Mouse (Mus musculus) kidney, embryonic 16.5 days (tissue): ENCODE data around the gene 9130213A22Rik. TPM values are rescaled to one million over a fixed set of nuclear protein-coding genes. Genes with fewer than 3 reads are reported as not detected.

ENCODE experiments used
- ATAC-seq: fragments of 200-750 bp; cut with Nextera tagmentation; 2 replicates; pipeline ENCODE4 v1.8.0; 2017; ENCODE audit warnings: moderate TSS enrichment; ENCODE audit not compliant: low FRiP score, low TSS enrichment
- H3K27ac ChIP-seq: fragments of 300-500 bp; sonication (generic); 2 replicates; pipeline ENCODE4 v1.5.1; 2014; ENCODE audit warnings: low read length
- H3K27me3 ChIP-seq: fragments of 300-500 bp; sonication (generic); 2 replicates; pipeline ENCODE4 v1.6.1; 2014; ENCODE audit warnings: low read length, control low read depth, mixed read lengths; ENCODE audit not compliant: insufficient read depth
- H3K36me3 ChIP-seq: fragments of 300-500 bp; sonication (generic); 2 replicates; pipeline ENCODE4 v1.6.1; 2014; ENCODE audit warnings: low read length, control low read depth, mixed read lengths; ENCODE audit not compliant: insufficient read depth
- H3K4me1 ChIP-seq: fragments of 300-500 bp; sonication (generic); 2 replicates; pipeline ENCODE4 v1.6.1; 2014; ENCODE audit warnings: low read length, control low read depth, mixed read lengths; ENCODE audit not compliant: insufficient read depth
- H3K4me2 ChIP-seq: fragments of 300-500 bp; sonication (generic); replicated peaks from 2 replicates; pipeline ENCODE4 v1.6.1; 2014; ENCODE audit warnings: low read depth, low read length
- H3K4me3 ChIP-seq: fragments of 300-500 bp; sonication (generic); 2 replicates; pipeline ENCODE4 v1.5.1; 2014; ENCODE audit warnings: mild to moderate bottlenecking, low read length
- H3K9ac ChIP-seq: fragments of 300-500 bp; sonication (generic); replicated peaks from 2 replicates; pipeline ENCODE4 v1.6.1; 2014; ENCODE audit warnings: low read length
- H3K9me3 ChIP-seq: fragments of 300-500 bp; sonication (generic); 2 replicates; pipeline ENCODE4 v1.6.1; 2016; ENCODE audit warnings: low read length, control low read depth
- WGBS: fragments of 180-500 bp; shearing (Covaris S2); extraction: QIAGEN DNeasy Blood & Tissue Kit; methylation state at CpG from one replicate; pipeline ENCODE4 v1.1.7; 2014; 5-methylcytosine and 5-hydroxymethylcytosine counted together
- polyA plus RNA-seq: library from polyadenylated mRNA; unstranded; fragments of >200 nt; fragmentation: Nextera tagmentation; extraction: Ambion mirVana; gene quantifications from 2 replicates; pipeline ENCODE4 v1.2.1, GENCODE M21; 2015

The 9130213A22Rik gene
- polyA plus RNA-seq, 1 experiment from 2014 or later: 0.42 TPM

GRCm38 (mm10) chr11:69073065-69073888 is 49.1 kb downstream of the 9130213A22Rik start:
- H3K36me3 ChIP-seq: no peaks in the 10 kb centered on the region
- H3K27ac ChIP-seq: peak overlapping the region; percentile 94
- 0% methylated on average over 14 of the region's 14 CpGs for WGBS
- H3K9ac ChIP-seq: peak overlapping the region; percentile 69
- H3K4me1 ChIP-seq: peaks cover 18% of the 10 kb centered on the region
- H3K9me3 ChIP-seq: no peaks in the 10 kb centered on the region
- no peaks in the 10 kb centered on the region for H3K27me3 ChIP-seq
- ATAC-seq: peak; percentile 62; the same call in 1 of the 2 replicates
- peak overlapping the region; percentile 41 for H3K4me3 ChIP-seq
- H3K4me2 ChIP-seq: peak overlapping the region; percentile 55

- no peak for ATAC-seq
- H3K4me1 ChIP-seq: peaks cover 16% of the 10 kb centered on the region
- H3K27me3 ChIP-seq: no peaks in the 10 kb centered on the region
- peak overlapping the region; percentile 55 for H3K4me2 ChIP-seq
- H3K9ac ChIP-seq: peak overlapping the region; percentile 69
- H3K9me3 ChIP-seq: no peaks in the 10 kb centered on the region
- H3K4me3 ChIP-seq: peak overlapping the region; percentile 41
- no peaks in the 10 kb centered on the region for H3K36me3 ChIP-seq
- peak overlapping the region; percentile 94 for H3K27ac ChIP-seq
- 10% methylated on average over 9 of the region's 9 CpGs for WGBS
These were observed 49.7 kb downstream of the 9130213A22Rik start for GRCm38 (mm10) chr11:69072666-69073064.

- H3K36me3 ChIP-seq: no peaks in the 10 kb centered on the region
- H3K27ac ChIP-seq: peak overlapping the region; percentile 94
- no peak for ATAC-seq
- peak overlapping the region; percentile 69 for H3K9ac ChIP-seq
- peaks cover 18% of the 10 kb centered on the region for H3K4me1 ChIP-seq
- H3K27me3 ChIP-seq: no peaks in the 10 kb centered on the region
- no peaks in the 10 kb centered on the region for H3K9me3 ChIP-seq
- H3K4me3 ChIP-seq: peak overlapping the region; percentile 41
- WGBS: 87% methylated on average over 11 of the region's 11 CpGs
- peak overlapping the region; percentile 55 for H3K4me2 ChIP-seq
These were observed 50.2 kb downstream of the 9130213A22Rik start for GRCm38 (mm10) chr11:69072234-69072633.

GRCm38 (mm10) chr11:69071262-69071661 is 51.1 kb downstream of the 9130213A22Rik start:
- Histone ChIP-seq H3K36me3 (no peaks in the 10 kb centered on the region), H3K4me1 (peaks cover 26% of the 10 kb centered on the region), H3K27ac (peak overlapping the region; percentile 59), H3K27me3 (no peaks in the 10 kb centered on the region), H3K4me3 (peak overlapping the region; percentile 56), H3K9ac (peak overlapping the region; percentile 81), H3K4me2 (peak overlapping the region; percentile 68), H3K9me3 (no peaks in the 10 kb centered on the region)
- ATAC-seq: no peak
- 22% methylated on average over 9 of the region's 9 CpGs for WGBS

- WGBS: 0% methylated on average over 47 of the region's 47 CpGs
- ATAC-seq: peak; percentile 89
- peaks cover 31% of the 10 kb centered on the region for H3K4me1 ChIP-seq
These were observed 51.7 kb downstream of the 9130213A22Rik start, which contains the start of gene Tmem107 for GRCm38 (mm10) chr11:69070590-69071222. Gene Tmem107 (plus strand): TSS chr11:69070806.

GRCm38 (mm10) chr11:69070093-69070492 is 52.3 kb downstream of the 9130213A22Rik start:
- Histone ChIP-seq H3K36me3 (no peaks in the 10 kb centered on the region), H3K4me1 (peaks cover 32% of the 10 kb centered on the region)
- WGBS: 1% methylated on average over 13 of the region's 13 CpGs

More at GRCm38 (mm10) chr11:69070590-69071222, 51.7 kb downstream of the 9130213A22Rik start, which contains the start of gene Tmem107:
- H3K27ac ChIP-seq: peak within 1 kb of the TSS; percentile 91
- peak within 1 kb of the TSS; percentile 81 for H3K9ac ChIP-seq
- H3K4me2 ChIP-seq: peak within 1 kb of the TSS; percentile 68
- H3K9me3 ChIP-seq: no peaks in the 10 kb centered on the region
- H3K27me3 ChIP-seq: no peaks in the 10 kb centered on the region
- H3K4me3 ChIP-seq: peak within 1 kb of the TSS; percentile 56
- H3K36me3 ChIP-seq: no peaks in the 10 kb centered on the region

More at GRCm38 (mm10) chr11:69070093-69070492, 52.3 kb downstream of the 9130213A22Rik start:
- H3K4me2 ChIP-seq: peak overlapping the region; percentile 68
- ATAC-seq: no peak
- H3K4me3 ChIP-seq: peak overlapping the region; percentile 56
- H3K27ac ChIP-seq: peak overlapping the region; percentile 91
- H3K27me3 ChIP-seq: no peaks in the 10 kb centered on the region
- H3K9ac ChIP-seq: peak overlapping the region; percentile 81
- H3K9me3 ChIP-seq: no peaks in the 10 kb centered on the region

Other genes with a start within 250 kb of the 9130213A22Rik start
- gene Rnf222, start 234.0 kb downstream of the 9130213A22Rik start, polyA plus RNA-seq: 0.05 and 0.17 TPM in 2 replicates
- 897 and 905 TPM in 2 replicates for gene Rpl26, start 221.0 kb downstream of the 9130213A22Rik start, polyA plus RNA-seq
- gene Odf4, start 195.5 kb downstream of the 9130213A22Rik start, polyA plus RNA-seq: not detected in 2 replicates
- 20.0 and 23.0 TPM in 2 replicates for gene Arhgef15, start 165.1 kb downstream of the 9130213A22Rik start, polyA plus RNA-seq
- gene Slc25a35, start 154.5 kb downstream of the 9130213A22Rik start, polyA plus RNA-seq: 7.6 and 7.9 TPM in 2 replicates
- gene Rangrf, start 147.4 kb downstream of the 9130213A22Rik start, polyA plus RNA-seq: 62.3 and 63.9 TPM in 2 replicates
- gene Pfas, start 114.1 kb downstream of the 9130213A22Rik start, polyA plus RNA-seq: 33.9 and 41.9 TPM in 2 replicates
- gene Ctc1, start 106.7 kb downstream of the 9130213A22Rik start, polyA plus RNA-seq: 64.1 and 68.0 TPM in 2 replicates
- 176 and 177 TPM in 2 replicates for gene Aurkb, start 76.9 kb downstream of the 9130213A22Rik start, polyA plus RNA-seq
- 8.0 and 9.1 TPM in 2 replicates for gene Borcs6, start 62.9 kb downstream of the 9130213A22Rik start, polyA plus RNA-seq
- 61.0 and 68.1 TPM in 2 replicates for gene Tmem107, start 51.8 kb downstream of the 9130213A22Rik start, polyA plus RNA-seq
- 81.5 and 114 TPM in 2 replicates for gene Vamp2, start 34.1 kb downstream of the 9130213A22Rik start, polyA plus RNA-seq
- gene Per1, start 27.4 kb downstream of the 9130213A22Rik start, polyA plus RNA-seq: 11.4 and 15.6 TPM in 2 replicates
- 0.39 and 0.51 TPM in 2 replicates for gene Hes7, start 2.2 kb downstream of the 9130213A22Rik start, polyA plus RNA-seq
- 0.32 and 0.76 TPM in 2 replicates for gene Aloxe3, start 3.3 kb upstream of the 9130213A22Rik start, polyA plus RNA-seq
- gene Alox12b, start 34.4 kb upstream of the 9130213A22Rik start, polyA plus RNA-seq: 0.30 and 0.41 TPM in 2 replicates
- gene Alox8, start 75.3 kb upstream of the 9130213A22Rik start, polyA plus RNA-seq: 0.46 and 0.72 TPM in 2 replicates
- gene Gucy2e, start 114.4 kb upstream of the 9130213A22Rik start, polyA plus RNA-seq: 0.17 and 0.27 TPM in 2 replicates
- gene Cntrob, start 201.2 kb upstream of the 9130213A22Rik start, polyA plus RNA-seq: 22.4 and 23.2 TPM in 2 replicates
- 166 and 172 TPM in 2 replicates for gene Trappc1, start 201.4 kb upstream of the 9130213A22Rik start, polyA plus RNA-seq
- 3.3 and 3.8 TPM in 2 replicates for gene Kcnab3, start 203.7 kb upstream of the 9130213A22Rik start, polyA plus RNA-seq
- 16.4 and 17.8 TPM in 2 replicates for gene Rnf227, start 217.9 kb upstream of the 9130213A22Rik start, polyA plus RNA-seq
- gene Chd3, start 246.8 kb upstream of the 9130213A22Rik start, polyA plus RNA-seq: 58.6 and 67.2 TPM in 2 replicates